Mouse (Mus musculus): ENCODE results near the gene Mrs2.
"Not testable (repeated sequence)": the region's sequence is repeated elsewhere in the genome, so short reads cannot be mapped to it uniquely, and the experiment has no call there.

Gene Mrs2

GRCm38 (mm10) chr13:24977820-24978342 lies 42.3 kb downstream of the Mrs2 start:
- DNase-seq (ENCODE audit: low spot score in 2 of 2): no peak

GRCm38 (mm10) chr13:24976384-24976783 lies 43.8 kb downstream of the Mrs2 start:
- DNase-seq (ENCODE audit: low spot score in 2 of 2): peak; percentile 38 to 55

- not testable (repeated sequence) for DNase-seq (ENCODE audit: low spot score in 2 of 2)
These were observed 48.4 kb downstream of the Mrs2 start for GRCm38 (mm10) chr13:24971776-24972175.

GRCm38 (mm10) chr13:24965846-24966201 lies 54.4 kb downstream of the Mrs2 start:
- DNase-seq (ENCODE audit: low spot score in 2 of 2): no peak

GRCm38 (mm10) chr13:24965130-24965845 lies 54.9 kb downstream of the Mrs2 start:
- no peak for DNase-seq (ENCODE audit: low spot score in 2 of 2)

- no peak for DNase-seq (ENCODE audit: low spot score in 2 of 2)
These were observed 58.1 kb downstream of the Mrs2 start for GRCm38 (mm10) chr13:24962119-24962518.

GRCm38 (mm10) chr13:24960084-24960483 lies 60.1 kb downstream of the Mrs2 start:
- DNase-seq (ENCODE audit: low spot score in 2 of 2): no peak

GRCm38 (mm10) chr13:24958671-24959070 lies 61.5 kb downstream of the Mrs2 start:
- no peak for DNase-seq (ENCODE audit: low spot score in 2 of 2)

- DNase-seq (ENCODE audit: low spot score in 2 of 2): no peak
These were observed 64.7 kb downstream of the Mrs2 start for GRCm38 (mm10) chr13:24955500-24955899.

- no peak for DNase-seq (ENCODE audit: low spot score in 2 of 2)
These were observed 65.1 kb downstream of the Mrs2 start for GRCm38 (mm10) chr13:24955091-24955490.

- DNase-seq (ENCODE audit: low spot score in 2 of 2): no peak
These were observed 67.5 kb downstream of the Mrs2 start for GRCm38 (mm10) chr13:24952659-24953058.

- DNase-seq (ENCODE audit: low spot score in 2 of 2): no peak
These were observed 71.3 kb downstream of the Mrs2 start for GRCm38 (mm10) chr13:24948870-24949269.

GRCm38 (mm10) chr13:24947158-24947557 lies 73.0 kb downstream of the Mrs2 start:
- DNase-seq (ENCODE audit: low spot score in 2 of 2): no peak

- DNase-seq (ENCODE audit: low spot score in 2 of 2): no peak
These were observed 74.6 kb downstream of the Mrs2 start for GRCm38 (mm10) chr13:24945567-24945966.

- DNase-seq (ENCODE audit: low spot score in 2 of 2): no peak
These were observed 76.9 kb downstream of the Mrs2 start for GRCm38 (mm10) chr13:24943303-24943702.

GRCm38 (mm10) chr13:24942512-24943282 lies 77.5 kb downstream of the Mrs2 start, which contains the start of gene Gpld1:
Gene Gpld1 (plus strand): TSS chr13:24943152.
- no peak for DNase-seq (ENCODE audit: low spot score in 2 of 2)

GRCm38 (mm10) chr13:24939472-24939871 lies 80.7 kb downstream of the Mrs2 start:
- DNase-seq (ENCODE audit: low spot score in 2 of 2): no peak

GRCm38 (mm10) chr13:24938683-24939082 lies 81.5 kb downstream of the Mrs2 start:
- DNase-seq (ENCODE audit: low spot score in 2 of 2): peak; percentile 81 to 85

- DNase-seq (ENCODE audit: low spot score in 2 of 2): no peak
These were observed 82.4 kb downstream of the Mrs2 start for GRCm38 (mm10) chr13:24937839-24938166.

All from right cerebral cortex, adult 2 months (tissue).